Mouse (Mus musculus) stomach, postnatal 0 days (tissue): ENCODE measurements at regions not wholly inside any gene's neighbourhood (a gene's known extent, or its start where the extent isn't known, plus 50 kb on each side); places are given as distances from the start of the nearest gene placed in this dataset.

Experiments used
- ATAC-seq: fragments of 200-750 bp; cut with Nextera tagmentation; 2 replicates; pipeline ENCODE4 v1.8.0; 2017; ENCODE audit not compliant: low FRiP score, low TSS enrichment
- DNase-seq: peaks from one replicate; pipeline ENCODE4 v3.0.0-alpha.2; 2016; ENCODE audit warnings: low spot score
- H3K27ac ChIP-seq: fragments of 300-500 bp; sonication (generic); replicated peaks from 2 replicates; pipeline ENCODE4 v1.5.1; 2014; ENCODE audit warnings: mild to moderate bottlenecking, control low read depth
- H3K27me3 ChIP-seq: fragments of 300-500 bp; sonication (generic); 2 replicates; pipeline ENCODE4 v1.6.1; 2014; ENCODE audit warnings: low read length; ENCODE audit not compliant: control insufficient read depth, insufficient read depth
- H3K36me3 ChIP-seq: fragments of 300-500 bp; sonication (generic); 2 replicates; pipeline ENCODE4 v1.6.1; 2014; ENCODE audit warnings: low read length, mixed read lengths; ENCODE audit not compliant: control insufficient read depth, insufficient read depth
- H3K4me1 ChIP-seq: fragments of 300-500 bp; sonication (generic); replicated peaks from 2 replicates; pipeline ENCODE4 v1.6.1; 2014; ENCODE audit warnings: antibody characterized with exemption; ENCODE audit not compliant: control insufficient read depth, insufficient read depth
- H3K4me2 ChIP-seq: fragments of 300-500 bp; sonication (generic); replicated peaks from 2 replicates; pipeline ENCODE4 v1.6.1; 2014; ENCODE audit warnings: low read depth, mild to moderate bottlenecking, control low read depth, moderate library complexity
- H3K4me3 ChIP-seq: fragments of 300-500 bp; sonication (generic); 2 replicates; pipeline ENCODE4 v1.5.1; 2014; ENCODE audit warnings: low read depth, low read length, control low read depth
- H3K9ac ChIP-seq: fragments of 300-500 bp; sonication (generic); 2 replicates; pipeline ENCODE4 v1.6.1; 2014; ENCODE audit warnings: mild to moderate bottlenecking, low read length, control low read depth, mixed read lengths
- H3K9me3 ChIP-seq: fragments of 300-500 bp; sonication (generic); 2 replicates; pipeline ENCODE4 v1.6.1; 2016; ENCODE audit warnings: low read length; ENCODE audit not compliant: control insufficient read depth
- CTCF ChIP-seq: IDR thresholded peaks from 2 replicates; pipeline ENCODE4 v1.5.1; 2016; ENCODE audit warnings: antibody characterized with exemption, low read depth, mild to moderate bottlenecking, moderate library complexity
- EP300 ChIP-seq: optimal IDR thresholded peaks from 2 replicates; pipeline ENCODE3; 2016; ENCODE audit warnings: antibody characterized with exemption
- WGBS: fragments of 180-500 bp; shearing (Covaris S2); extraction: QIAGEN DNeasy Blood & Tissue Kit; methylation state at CpG from one replicate; pipeline ENCODE4 v1.1.7; 2014; 5-methylcytosine and 5-hydroxymethylcytosine counted together

DNA sequence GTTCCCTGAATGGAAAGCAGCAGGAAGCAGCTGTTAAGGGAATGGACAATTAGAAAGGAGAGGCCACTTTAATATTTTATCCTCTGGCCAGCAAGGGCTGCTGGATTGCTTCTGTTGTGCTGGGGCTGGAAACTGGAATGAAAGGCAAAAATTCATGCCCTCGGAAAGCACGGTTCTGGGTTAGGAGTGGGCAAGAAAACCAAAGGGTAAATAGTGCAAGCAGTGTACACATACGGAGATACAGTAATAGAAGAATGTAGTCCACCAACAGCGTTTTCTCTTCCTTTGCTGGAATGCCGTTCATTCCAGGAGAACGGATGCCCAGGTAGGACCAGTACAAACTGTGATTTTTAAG is 50.8 kb upstream of the Zfr start:
- H3K4me3 ChIP-seq, result no peak overlapping the region
- H3K36me3 ChIP-seq, result no peaks in the 10 kb centered on the region
- no peak for TF ChIP-seq CTCF
- TF ChIP-seq EP300, result no peak
- no peak for ATAC-seq
- peak overlapping the region; percentile 37 for H3K4me2 ChIP-seq
- 38% methylated on average over 6 of the region's 6 CpGs for WGBS
- H3K9me3 ChIP-seq, result no peaks in the 10 kb centered on the region
- 0 out of 2 replicates have a peak, but pooled peaks cover 5% of the 10 kb centered on the region for H3K4me1 ChIP-seq
- peak overlapping the region; percentile 63 for H3K27ac ChIP-seq
- H3K9ac ChIP-seq, result no peak overlapping the region
- H3K27me3 ChIP-seq, result no peaks in the 10 kb centered on the region
- DNase-seq, result no peak

DNA sequence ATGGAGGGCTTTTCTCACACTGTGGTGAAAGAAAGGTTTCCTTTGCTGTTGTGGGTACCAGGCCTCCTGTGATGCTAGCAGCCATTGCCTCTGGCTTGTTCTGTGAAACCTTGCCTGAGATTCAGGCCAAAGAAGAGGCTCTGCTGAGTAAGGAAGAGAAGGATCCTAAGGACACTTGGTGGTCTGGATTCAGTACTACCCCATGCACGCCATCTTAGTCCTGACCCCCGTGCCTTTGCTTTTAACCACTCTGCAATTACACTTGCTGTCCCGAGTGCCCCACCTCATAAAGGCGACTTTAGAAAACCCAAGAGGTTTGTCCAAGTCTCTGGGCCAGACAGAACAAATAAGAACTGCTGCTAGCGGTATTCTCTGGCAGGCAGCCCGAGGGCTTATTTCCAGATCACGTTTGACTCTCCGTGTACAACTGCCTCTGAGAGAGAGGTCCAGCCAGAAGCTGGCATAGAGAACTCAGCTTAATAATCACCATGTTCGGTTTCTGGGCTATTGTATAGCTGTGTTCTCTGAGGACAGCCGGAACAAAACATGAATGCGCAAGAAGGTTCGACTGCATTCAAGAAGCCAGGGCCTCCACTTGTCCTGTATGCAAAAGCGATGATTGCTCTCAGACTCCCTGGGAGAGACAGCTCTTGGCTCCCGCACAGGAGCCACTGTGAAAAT is 51.3 kb upstream of the Zfr start:
- peak overlapping the region; percentile 37 for H3K4me2 ChIP-seq

DNA sequence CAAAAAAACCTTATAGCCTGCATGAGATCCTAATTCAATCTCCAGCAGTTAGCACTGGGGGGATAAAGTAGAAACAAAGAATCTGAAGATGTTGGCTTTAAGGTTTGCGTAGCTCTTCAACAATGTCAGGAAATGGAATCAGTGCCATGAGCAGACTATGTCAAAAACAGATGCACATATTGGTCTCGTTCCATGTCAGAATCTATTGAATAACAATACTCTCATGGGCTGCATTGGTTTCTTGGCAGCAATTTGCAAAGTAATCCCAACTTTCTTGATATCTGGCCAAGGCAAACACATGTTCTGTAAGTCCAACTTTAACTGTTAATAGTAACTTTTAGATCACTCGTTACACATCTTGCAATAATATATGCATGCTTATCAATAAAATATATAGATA is 58.1 kb upstream of the Sub1 start:
- no peak overlapping the region for H3K4me2 ChIP-seq
- TF ChIP-seq CTCF (no peak), EP300 (no peak)
- H3K4me1 ChIP-seq, result no peaks in the 10 kb centered on the region; the same call in 1 of the 2 replicates
- no peaks in the 10 kb centered on the region for H3K9me3 ChIP-seq
- ATAC-seq (no peak), DNase-seq (no peak)
- no peak overlapping the region for H3K27ac ChIP-seq
- H3K9ac ChIP-seq, result no peak overlapping the region
- no peaks in the 10 kb centered on the region for H3K36me3 ChIP-seq
- 31% methylated on average over 3 of the region's 3 CpGs for WGBS
- no peak overlapping the region for H3K4me3 ChIP-seq
- no peaks in the 10 kb centered on the region for H3K27me3 ChIP-seq

More for the DNA sequence above, 51.3 kb upstream of the Zfr start:
- DNase-seq (peak; percentile 63), ATAC-seq (peak; percentile 56; the same call in 1 of the 2 replicates)
- Histone ChIP-seq H3K36me3 (no peaks in the 10 kb centered on the region), H3K9ac (no peak overlapping the region), H3K27me3 (no peaks in the 10 kb centered on the region), H3K9me3 (no peaks in the 10 kb centered on the region), H3K27ac (peak overlapping the region; percentile 63), H3K4me1 (0 out of 2 replicates have a peak, but pooled peaks cover 5% of the 10 kb centered on the region), H3K4me3 (no peak overlapping the region)
- TF ChIP-seq EP300, result no peak
- TF ChIP-seq CTCF, result no peak
- WGBS, result 21% methylated on average over 14 of the region's 14 CpGs

DNA sequence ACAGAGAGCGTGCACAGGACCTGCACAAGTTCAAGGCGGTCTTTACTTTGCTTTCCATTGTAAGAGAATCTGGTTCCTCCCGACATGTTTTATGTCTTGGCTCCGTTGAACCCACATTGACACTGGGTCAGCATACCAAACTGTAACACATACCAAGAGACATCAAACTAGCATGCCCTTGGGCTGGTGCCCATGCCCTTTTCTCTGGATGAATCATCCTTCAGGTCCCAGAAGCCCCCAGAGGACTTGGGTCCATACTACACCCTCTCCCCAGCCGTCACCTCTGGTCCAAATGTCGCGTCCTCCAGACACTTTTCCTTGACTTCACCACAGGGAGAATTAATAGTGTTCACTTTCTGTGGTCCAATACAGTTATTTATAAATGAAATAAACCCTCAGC is 56.8 kb upstream of the Sub1 start:
- no peak for TF ChIP-seq EP300
- TF ChIP-seq CTCF, result no peak
- 75% methylated on average over 7 of the region's 7 CpGs for WGBS

DNA sequence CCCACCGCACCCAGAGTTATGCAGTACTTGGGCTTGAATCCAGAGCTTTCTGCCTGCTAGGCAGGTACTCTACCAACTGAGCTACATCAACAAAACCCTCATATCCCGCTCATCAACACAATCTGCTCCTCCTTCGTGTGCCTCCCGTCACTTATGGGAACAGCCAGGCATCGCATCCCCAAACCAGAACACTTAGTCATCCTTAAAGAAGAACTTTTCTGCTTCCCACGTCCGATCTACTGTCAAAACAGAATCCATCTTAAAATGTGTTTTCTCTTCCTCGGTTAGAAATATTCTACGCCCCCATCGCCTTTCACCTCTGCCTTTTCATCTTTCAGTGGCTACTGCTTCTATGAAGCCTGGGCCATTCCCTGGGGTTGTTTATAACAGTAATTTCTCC is 52.2 kb upstream of the Sub1 start:
- no peak for DNase-seq
- no peak for ATAC-seq
- no peaks in the 10 kb centered on the region for H3K36me3 ChIP-seq
- no peak overlapping the region for H3K27ac ChIP-seq
- TF ChIP-seq CTCF (no peak), EP300 (no peak)
- WGBS, result 86% methylated on average over 10 of the region's 10 CpGs
- H3K4me1 ChIP-seq, result no peaks in the 10 kb centered on the region
- H3K4me3 ChIP-seq, result no peak overlapping the region
- H3K4me2 ChIP-seq, result no peak overlapping the region
- H3K9me3 ChIP-seq, result no peaks in the 10 kb centered on the region
- no peaks in the 10 kb centered on the region for H3K27me3 ChIP-seq
- H3K9ac ChIP-seq, result no peak overlapping the region

More for the DNA sequence above, 56.8 kb upstream of the Sub1 start:
- Histone ChIP-seq H3K4me3 (no peak overlapping the region), H3K36me3 (no peaks in the 10 kb centered on the region), H3K4me1 (no peaks in the 10 kb centered on the region; the same call in 1 of the 2 replicates), H3K27ac (no peak overlapping the region), H3K27me3 (no peaks in the 10 kb centered on the region), H3K9me3 (no peaks in the 10 kb centered on the region), H3K4me2 (no peak overlapping the region), H3K9ac (no peak overlapping the region)
- ATAC-seq (no peak), DNase-seq (no peak)

DNA sequence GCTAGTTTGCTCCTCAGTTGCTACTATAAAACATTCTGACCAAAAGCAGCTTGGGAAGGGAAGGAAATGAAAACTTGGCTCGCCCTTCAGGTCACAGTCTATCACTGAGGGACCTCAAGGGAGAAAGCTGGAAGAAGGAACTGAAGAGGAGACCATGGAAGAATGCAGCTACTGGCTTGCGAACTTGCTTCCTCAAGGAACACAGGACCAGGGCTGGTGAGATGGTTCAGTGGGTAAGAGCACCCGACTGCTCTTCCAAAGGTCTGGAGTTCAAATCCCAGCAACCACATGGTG is 51.4 kb upstream of the Sub1 start:
- H3K4me2 ChIP-seq, result no peak overlapping the region
- no peaks in the 10 kb centered on the region for H3K27me3 ChIP-seq
- TF ChIP-seq CTCF (no peak), EP300 (no peak)
- no peaks in the 10 kb centered on the region for H3K9me3 ChIP-seq
- no peak overlapping the region for H3K4me3 ChIP-seq
- H3K27ac ChIP-seq, result no peak overlapping the region
- H3K36me3 ChIP-seq, result no peaks in the 10 kb centered on the region
- DNase-seq, result no peak
- WGBS, result 78% methylated on average over 3 of the region's 3 CpGs
- H3K4me1 ChIP-seq, result no peaks in the 10 kb centered on the region
- no peak overlapping the region for H3K9ac ChIP-seq
- no peak for ATAC-seq
